ENCODE assay signal across 24 mouse cellular contexts in the genomic region with DNA sequence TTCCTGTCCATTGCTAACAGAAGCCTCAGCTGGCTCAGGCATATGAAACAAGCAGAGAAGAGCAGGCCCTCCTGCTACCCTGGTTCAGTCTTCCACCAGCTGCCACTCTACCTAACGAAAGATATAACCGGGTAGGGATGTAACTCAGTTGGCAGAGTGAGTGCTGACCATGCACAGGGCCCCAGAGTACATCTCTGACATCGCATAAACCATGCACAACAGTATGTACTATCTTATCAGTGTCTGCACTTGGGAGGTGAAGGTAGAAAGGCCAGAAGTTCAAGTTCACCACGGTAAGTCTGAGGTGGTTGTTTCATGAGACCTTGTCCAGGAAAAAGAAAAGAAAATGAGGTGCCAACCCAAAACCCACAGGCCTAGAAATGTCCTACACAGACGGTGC. TPM values are rescaled to one million over a fixed set of nuclear protein-coding genes. Genes with fewer than 3 reads are reported as not detected.
DNase-seq lines count a peak whose midpoint lies in the region; ATAC-seq and TF ChIP-seq lines count a peak whose summit lies in the region.
"Had no signal": no experiment of that assay in that cellular context is flagged by ENCODE, and none has a peak within 500 bp of the region (broad histone marks: within the 10 kb centered on the region; RNA-seq: fewer than 3 reads in every experiment).

No protein-coding gene starts in this region.

- H3K27me3 ChIP-seq in intestine, embryonic 16.5 days (replicated peaks; ENCODE audit: control insufficient read depth, insufficient read depth, low read length): no peaks in the 10 kb centered on the region
- no peaks in the 10 kb centered on the region for H3K27me3 ChIP-seq in intestine, embryonic 15.5 days (replicated peaks)
- H3K27me3 ChIP-seq in intestine, postnatal 0 days (replicated peaks; ENCODE audit: control insufficient read depth, insufficient read depth, low read length): no peaks in the 10 kb centered on the region
- H3K27me3 ChIP-seq in forebrain, embryonic 11.5 days (ENCODE audit: control insufficient read depth, insufficient read depth, low read length): no peaks in the 10 kb centered on the region
- H3K27me3 ChIP-seq: embryonic facial prominence, embryonic 13.5 days; embryonic facial prominence, embryonic 15.5 days; forebrain, embryonic 13.5 days; forebrain, embryonic 15.5 days had no signal

- H3K4me2 ChIP-seq in intestine, embryonic 16.5 days (ENCODE audit: low read depth, low read length): no peak overlapping the region
- H3K4me2 ChIP-seq in intestine, embryonic 15.5 days (replicated peaks): no peak overlapping the region
- no peak overlapping the region for H3K4me2 ChIP-seq in intestine, postnatal 0 days (replicated peaks; ENCODE audit: low read depth)
- no peak overlapping the region for H3K4me2 ChIP-seq in forebrain, embryonic 11.5 days (ENCODE audit: low read depth, low read length, severe bottlenecking)
- H3K4me2 ChIP-seq: embryonic facial prominence, embryonic 13.5 days; embryonic facial prominence, embryonic 15.5 days; forebrain, embryonic 13.5 days; forebrain, embryonic 15.5 days had no signal

- H3K36me3 ChIP-seq in intestine, embryonic 16.5 days (ENCODE audit: control insufficient read depth, insufficient read depth, low read length): peaks cover 3% of the 10 kb centered on the region; the same call in 1 of the 2 replicates
- H3K36me3 ChIP-seq in intestine, embryonic 15.5 days: 0 out of 2 replicates have a peak, but pooled peaks cover 6% of the 10 kb centered on the region
- peaks cover 15% of the 10 kb centered on the region for H3K36me3 ChIP-seq in intestine, postnatal 0 days (ENCODE audit: control insufficient read depth, insufficient read depth)
- no peaks in the 10 kb centered on the region; the same call in 1 of the 2 replicates for H3K36me3 ChIP-seq in forebrain, embryonic 11.5 days (ENCODE audit: control insufficient read depth, insufficient read depth, low read length)

- H3K27ac ChIP-seq in intestine, embryonic 16.5 days (ENCODE audit: low read length): no peak overlapping the region
- no peak overlapping the region for H3K27ac ChIP-seq in intestine, embryonic 15.5 days
- peak overlapping the region; percentile 46; the same call in 1 of the 2 replicates for H3K27ac ChIP-seq in intestine, postnatal 0 days (ENCODE audit: low read depth, low read length)
- peak overlapping the region; percentile 33; the same call in 1 of the 2 replicates for H3K27ac ChIP-seq in olfactory bulb, adult 2 months (ENCODE audit: insufficient read depth, low read depth, low read length)
- H3K27ac ChIP-seq in forebrain, embryonic 11.5 days (ENCODE audit: low read depth, low read length): no peak overlapping the region
- H3K27ac ChIP-seq: embryonic facial prominence, embryonic 13.5 days; embryonic facial prominence, embryonic 15.5 days; forebrain, embryonic 13.5 days; forebrain, embryonic 15.5 days had no signal

- H3K9me3 ChIP-seq in intestine, embryonic 16.5 days (ENCODE audit: control insufficient read depth, low read length): no peaks in the 10 kb centered on the region; the same call in 1 of the 2 replicates
- no peaks in the 10 kb centered on the region for H3K9me3 ChIP-seq in intestine, embryonic 15.5 days
- no peaks in the 10 kb centered on the region for H3K9me3 ChIP-seq in intestine, postnatal 0 days (ENCODE audit: control insufficient read depth)
- H3K9me3 ChIP-seq in forebrain, embryonic 11.5 days (ENCODE audit: control insufficient read depth, low read length): no peaks in the 10 kb centered on the region
- H3K9me3 ChIP-seq: embryonic facial prominence, embryonic 13.5 days; embryonic facial prominence, embryonic 15.5 days; forebrain, embryonic 10.5 days; forebrain, embryonic 13.5 days; forebrain, embryonic 15.5 days had no signal

- H3K9ac ChIP-seq in intestine, embryonic 16.5 days (ENCODE audit: low read depth, low read length): no peak overlapping the region
- H3K9ac ChIP-seq in intestine, embryonic 15.5 days: no peak overlapping the region
- no peak overlapping the region for H3K9ac ChIP-seq in intestine, postnatal 0 days (ENCODE audit: low read depth, low read length)
- H3K9ac ChIP-seq in forebrain, embryonic 11.5 days (ENCODE audit: low read length): no peak overlapping the region
- H3K9ac ChIP-seq: embryonic facial prominence, embryonic 13.5 days; embryonic facial prominence, embryonic 15.5 days; forebrain, embryonic 13.5 days; forebrain, embryonic 15.5 days; forebrain, postnatal 0 days had no signal

- WGBS in intestine, embryonic 16.5 days: 69% methylated on average over 5 of the region's 5 CpGs
- 67% methylated on average over 5 of the region's 5 CpGs for WGBS in intestine, embryonic 15.5 days
- WGBS in intestine, postnatal 0 days: 50% methylated on average over 5 of the region's 5 CpGs
- 79% methylated on average over 5 of the region's 5 CpGs for WGBS in olfactory bulb, adult 2 months
- WGBS in forebrain, embryonic 11.5 days: 89% methylated on average over 5 of the region's 5 CpGs

- TF ChIP-seq POLR2A in olfactory bulb, adult 2 months (IDR thresholded peaks at IDR 0.05; ENCODE audit: insufficient read depth, low read depth, low read length): no peak

- DNase-seq in forebrain, embryonic 11.5 days (ENCODE audit: low spot score): no peak
- DNase-seq: adrenal gland, adult 2 months; adrenal gland, postnatal 10 days; adrenal gland, postnatal 25 days; cerebellum, adult 11 months; cerebellum, adult 18-20 months; cerebellum, adult 9-10 months; cerebellum, postnatal 14 days; cerebellum, postnatal 36 days; embryo, embryonic 11 days; forebrain, postnatal 0 days had no signal

- peak; percentile 64 for ATAC-seq in intestine, embryonic 16.5 days
- ATAC-seq in intestine, embryonic 15.5 days: no peak
- ATAC-seq in intestine, postnatal 0 days: peak; percentile 51
- ATAC-seq in forebrain, embryonic 11.5 days (replicated peaks; ENCODE audit: low FRiP score): no peak
- ATAC-seq: forebrain, embryonic 13.5 days; forebrain, embryonic 15.5 days; forebrain, postnatal 0 days had no signal

- no peak for TF ChIP-seq CTCF in intestine, postnatal 0 days (IDR thresholded peaks at IDR 0.05; ENCODE audit: low read depth)
- TF ChIP-seq CTCF in olfactory bulb, adult 2 months (IDR thresholded peaks at IDR 0.05; ENCODE audit: insufficient read depth, low read depth, low read length): no peak

- H3K4me3 ChIP-seq in intestine, embryonic 16.5 days (ENCODE audit: low read length): no peak overlapping the region
- H3K4me3 ChIP-seq in intestine, embryonic 15.5 days (replicated peaks): no peak overlapping the region
- H3K4me3 ChIP-seq in intestine, postnatal 0 days (ENCODE audit: low read depth, low read length): no peak overlapping the region
- no peak overlapping the region for H3K4me3 ChIP-seq in olfactory bulb, adult 2 months (ENCODE audit: insufficient read depth, low read depth, low read length)
- H3K4me3 ChIP-seq in forebrain, embryonic 11.5 days (ENCODE audit: low read depth, low read length): no peak overlapping the region
- H3K4me3 ChIP-seq: embryonic facial prominence, embryonic 13.5 days; embryonic facial prominence, embryonic 15.5 days; erythroblast, embryonic 14.5 days; forebrain, embryonic 10.5 days; forebrain, embryonic 13.5 days; forebrain, embryonic 15.5 days had no signal

- peaks cover 5% of the 10 kb centered on the region; the same call in 1 of the 2 replicates for H3K4me1 ChIP-seq in intestine, embryonic 16.5 days (ENCODE audit: control insufficient read depth, insufficient read depth, low read length)
- peaks cover 7% of the 10 kb centered on the region; the same call in 1 of the 2 replicates for H3K4me1 ChIP-seq in intestine, embryonic 15.5 days (replicated peaks)
- H3K4me1 ChIP-seq in intestine, postnatal 0 days (replicated peaks; ENCODE audit: control insufficient read depth, insufficient read depth, low read length): no peaks in the 10 kb centered on the region
- H3K4me1 ChIP-seq in olfactory bulb, adult 2 months (ENCODE audit: control insufficient read depth, insufficient read depth, low read length): peaks cover 53% of the 10 kb centered on the region
- H3K4me1 ChIP-seq in forebrain, embryonic 11.5 days (replicated peaks; ENCODE audit: control insufficient read depth, insufficient read depth, low read length): no peaks in the 10 kb centered on the region

RNA-seq across cellular contexts. Expression of gene 1700029H14Rik, which starts 47.7 kb away (rescaled TPM):
- not detected in 2 replicates for polyA plus RNA-seq in intestine, embryonic 16.5 days (2015; fragmentation: Nextera tagmentation; extraction: Ambion mirVana)
- not detected in 2 replicates for polyA plus RNA-seq in intestine, embryonic 15.5 days (2015; fragmentation: Nextera tagmentation; extraction: Ambion mirVana)
- polyA plus RNA-seq in intestine, postnatal 0 days (2015; fragmentation: Nextera tagmentation; extraction: Ambion mirVana): not detected in 2 replicates
- polyA plus RNA-seq in olfactory bulb, adult 2 months (2012; ENCODE audit: insufficient read depth, insufficient read length, low replicate concordance, missing spikeins): not detected in 2 replicates
- not detected in 2 replicates for polyA plus RNA-seq in forebrain, embryonic 11.5 days (2014; fragmentation: Nextera tagmentation; extraction: Ambion mirVana)
- polyA plus RNA-seq: adrenal gland, adult 2 months; brain, embryonic 14.5 days; C2C12; embryonic facial prominence, embryonic 11.5 days; embryonic facial prominence, embryonic 13.5 days; embryonic facial prominence, embryonic 15.5 days; erythroblast, embryonic 14.5 days; forebrain, embryonic 10.5 days; forebrain, embryonic 13.5 days; forebrain, embryonic 15.5 days; forebrain, postnatal 0 days had no signal

Comparison
In these comparisons a context has a peak if more than half of its experiments do, and no peak if none do; other contexts are left out.
1. ATAC-seq: peak in intestine, embryonic 16.5 days (single experiment) and intestine, postnatal 0 days (single experiment); none in intestine, embryonic 15.5 days (single experiment) and forebrain, embryonic 11.5 days (single experiment).
2. H3K27ac ChIP-seq: peak in intestine, postnatal 0 days (single experiment) and olfactory bulb, adult 2 months (single experiment); none in intestine, embryonic 16.5 days (single experiment), intestine, embryonic 15.5 days (single experiment) and forebrain, embryonic 11.5 days (single experiment).